Mouse (Mus musculus): ENCODE results near the gene Stx12.
"Not testable (repeated sequence)": the region's sequence is repeated elsewhere in the genome, so short reads cannot be mapped to it uniquely, and the experiment has no call there.

The Stx12 gene

DNA sequence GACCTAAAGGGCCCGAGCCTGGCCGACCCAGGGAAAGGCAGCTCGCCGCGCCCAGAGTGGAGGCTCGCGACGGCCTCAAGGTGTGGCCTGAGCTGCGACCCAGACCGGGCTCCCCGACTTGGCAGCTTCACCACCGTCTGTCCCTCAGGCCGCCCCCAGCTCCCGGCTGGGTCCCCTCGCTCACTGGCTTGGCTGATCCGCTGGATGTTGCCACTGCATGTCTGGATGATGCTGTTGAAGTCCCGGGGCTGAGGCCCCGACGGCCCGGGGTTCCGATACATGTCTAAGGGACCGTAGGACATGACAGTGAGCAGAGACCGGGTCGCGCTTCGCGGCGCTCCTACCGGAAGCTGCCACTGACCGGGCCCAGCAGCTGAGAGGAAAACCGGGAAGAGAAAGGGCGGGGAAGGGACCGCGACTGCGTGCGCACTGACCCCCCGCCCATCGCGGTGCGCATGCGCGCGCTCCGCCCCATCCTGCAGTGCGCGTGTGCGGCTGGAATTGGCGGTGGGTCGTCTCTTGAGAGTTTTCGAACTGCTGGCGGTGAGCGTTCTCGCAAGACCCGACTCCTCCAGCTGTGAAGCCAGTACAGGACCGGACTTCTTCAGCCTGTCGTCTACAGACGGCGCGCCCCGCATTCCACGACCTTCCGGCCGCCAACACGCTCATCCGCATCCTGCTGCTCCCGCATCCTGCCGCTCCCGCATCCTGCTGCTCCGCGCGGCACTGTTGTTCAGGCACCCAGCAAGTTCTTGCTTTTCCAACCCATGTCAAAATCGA lies at the start of gene Stx12:
Gene Stx12, minus strand, starts transcription at position 446 of the 780 bp plus-strand sequence.
- in situ Hi-C loops (cut with MseI, MboI) = no loop called here

DNA sequence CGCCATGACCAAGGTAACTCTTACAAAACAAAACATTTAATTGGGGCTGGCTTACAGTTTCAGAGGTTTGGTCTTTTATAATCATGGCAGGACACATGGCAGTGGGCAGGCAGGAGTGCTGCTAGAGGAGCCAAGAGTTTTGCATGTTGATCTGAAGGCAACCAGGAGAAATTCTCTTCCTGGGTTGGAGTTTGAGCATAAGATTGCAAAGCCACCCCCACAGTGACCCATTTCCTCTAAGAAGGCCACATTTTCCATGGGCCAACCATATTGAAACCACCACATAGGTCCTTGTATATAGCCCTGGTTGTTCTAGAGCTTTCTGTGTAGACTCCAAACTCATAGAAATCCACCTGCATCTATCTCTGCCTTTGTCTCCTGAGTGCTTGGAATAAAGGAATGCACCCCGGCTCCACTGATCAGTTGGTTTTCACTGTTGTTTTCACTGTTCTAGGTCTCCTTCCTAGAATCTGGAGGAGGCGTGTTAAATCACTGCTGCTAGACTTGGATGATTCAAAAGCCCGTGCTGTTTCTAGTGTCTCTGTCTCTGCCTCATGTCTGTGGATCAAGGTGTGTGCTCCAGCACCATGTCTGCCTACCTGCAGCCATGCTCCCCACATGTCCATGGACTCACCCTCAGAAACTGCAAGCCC lies 48.6 kb upstream of the Stx12 start:
- in situ Hi-C loops (cut with MseI, MboI) = no loop called here

DNA sequence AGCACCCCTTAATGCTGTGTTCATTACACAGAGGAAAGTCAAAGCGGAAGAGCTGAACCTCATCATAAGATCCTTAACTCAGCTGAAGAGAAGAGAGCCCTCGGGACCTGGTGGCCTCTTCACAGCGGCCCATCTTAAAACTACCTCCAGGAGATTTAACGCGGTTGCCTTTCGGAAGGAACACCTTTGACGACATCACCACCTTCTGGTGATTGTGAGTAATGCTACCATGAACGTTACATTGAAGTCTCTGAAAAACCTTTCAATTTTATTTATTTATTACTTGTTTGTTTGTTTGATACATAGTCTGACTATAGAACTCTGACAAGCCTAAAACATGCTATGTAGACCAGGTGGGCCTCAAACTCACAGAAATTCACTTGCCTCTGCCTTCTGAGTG lies 46.5 kb upstream of the Stx12 start:
- in situ Hi-C loops (cut with MseI, MboI) = no loop called here

DNA sequence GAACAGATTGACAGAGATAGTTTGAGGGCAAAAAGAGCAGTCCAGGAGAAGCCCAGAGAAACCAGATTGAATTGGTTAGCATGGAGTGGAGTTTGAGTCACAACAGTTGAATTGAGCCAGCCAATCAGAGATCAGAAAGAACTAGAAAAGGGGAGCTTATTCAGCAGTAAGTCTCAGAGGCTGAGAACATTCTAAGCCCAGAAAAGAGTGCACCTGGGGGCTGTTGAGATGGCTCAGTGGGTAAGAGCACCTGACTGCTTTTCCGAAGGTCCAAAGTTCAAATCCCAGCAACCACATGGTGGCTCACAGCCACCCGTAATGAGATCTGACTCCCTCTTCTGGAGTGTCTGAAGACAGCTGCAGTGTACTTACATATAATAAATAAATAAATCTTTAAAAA lies 42.2 kb upstream of the Stx12 start:
- in situ Hi-C loops (cut with MseI, MboI) = not testable (repeated sequence)

DNA sequence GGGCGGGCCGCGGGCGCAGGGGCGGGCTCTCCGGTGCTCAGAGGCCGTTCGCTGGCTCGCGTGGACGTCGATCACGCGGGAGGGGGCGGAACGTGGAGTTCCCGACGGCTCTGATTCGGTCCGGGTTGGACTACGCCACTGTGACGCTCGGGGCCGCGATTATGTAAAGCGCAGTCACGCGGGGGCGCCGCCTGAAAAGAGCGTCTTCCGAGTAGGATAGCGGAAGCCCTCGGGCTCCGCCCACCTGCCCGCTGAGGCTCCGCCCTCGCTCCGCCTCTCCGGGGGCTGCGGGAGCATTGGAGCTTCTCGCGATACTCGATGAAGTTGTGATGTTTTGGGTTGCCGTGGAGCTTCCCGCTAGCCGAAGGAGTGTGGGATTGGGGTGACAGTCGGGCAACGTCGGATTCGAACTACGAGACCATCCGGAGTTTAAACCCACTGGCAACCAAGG lies 38.3 kb upstream of the Stx12 start, which contains the start of gene Fam76a:
Gene Fam76a, minus strand, starts transcription at position 1 of the 451 bp plus-strand sequence.
- in situ Hi-C loops (cut with MseI, MboI) = no loop called here

DNA sequence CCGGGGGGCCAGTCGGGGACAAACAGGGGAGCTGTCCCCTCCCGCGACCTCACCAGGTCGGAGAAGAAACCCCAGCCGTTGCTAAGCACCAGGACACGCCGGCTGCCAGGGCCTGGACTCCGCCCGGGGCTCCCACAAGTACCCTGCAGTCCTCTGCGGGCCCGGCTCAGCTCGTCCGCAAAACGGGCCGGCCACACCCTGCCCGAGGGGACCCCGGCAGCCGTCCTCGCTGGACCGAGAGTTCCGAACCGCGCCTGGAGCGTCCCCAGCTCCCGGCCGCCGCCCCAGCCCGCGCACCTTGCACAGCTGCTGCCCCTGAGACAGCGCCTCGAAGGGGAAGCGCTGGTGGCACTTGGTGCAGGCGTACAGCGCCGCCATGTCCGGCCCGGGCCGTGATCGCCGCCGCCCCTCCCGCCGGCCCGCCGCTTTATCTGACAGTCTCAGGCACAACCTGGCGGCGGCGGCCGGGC lies 37.8 kb upstream of the Stx12 start:
- in situ Hi-C loops (cut with MseI, MboI) = no loop called here

DNA sequence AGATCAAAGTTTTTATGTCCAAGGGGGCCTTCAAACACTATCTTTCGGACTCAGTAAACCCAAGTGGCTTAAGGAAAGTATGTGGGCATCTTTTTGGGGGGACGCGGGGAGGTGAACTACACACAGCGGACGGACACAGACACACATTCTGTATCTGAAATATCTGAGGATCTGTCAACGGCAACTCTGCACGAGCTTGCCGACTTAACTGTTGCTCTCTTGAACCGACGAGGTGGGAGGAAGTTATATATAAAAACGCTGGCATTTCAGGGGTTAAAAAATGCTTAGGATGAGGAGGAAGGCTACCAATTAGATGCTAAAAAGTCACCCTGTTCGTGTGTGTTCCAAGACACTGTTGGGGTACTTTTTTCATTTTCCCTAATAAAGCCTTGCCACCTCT lies 37.2 kb upstream of the Stx12 start:
- in situ Hi-C loops (cut with MseI, MboI) = no loop called here

DNA sequence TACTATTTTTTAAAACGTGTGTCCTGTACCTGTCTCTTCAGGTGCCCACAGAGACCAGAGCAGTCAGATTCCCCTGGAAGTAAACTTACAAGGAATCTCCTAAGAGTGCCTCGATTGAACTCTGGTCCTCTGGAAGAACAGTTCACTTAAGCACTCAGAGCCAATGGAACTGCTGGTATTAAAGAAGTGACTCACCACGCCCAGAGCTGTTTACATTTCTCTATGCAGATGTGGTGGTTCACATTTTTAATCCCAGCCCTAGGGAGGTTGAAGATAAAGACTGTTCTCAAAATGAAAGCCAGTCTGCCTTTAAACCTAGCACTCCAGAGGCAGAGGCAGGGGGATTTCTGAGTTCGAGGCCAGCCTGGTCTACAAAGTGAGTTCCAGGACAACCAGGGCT lies 35.9 kb upstream of the Stx12 start:
- in situ Hi-C loops (cut with MseI, MboI) = no loop called here

DNA sequence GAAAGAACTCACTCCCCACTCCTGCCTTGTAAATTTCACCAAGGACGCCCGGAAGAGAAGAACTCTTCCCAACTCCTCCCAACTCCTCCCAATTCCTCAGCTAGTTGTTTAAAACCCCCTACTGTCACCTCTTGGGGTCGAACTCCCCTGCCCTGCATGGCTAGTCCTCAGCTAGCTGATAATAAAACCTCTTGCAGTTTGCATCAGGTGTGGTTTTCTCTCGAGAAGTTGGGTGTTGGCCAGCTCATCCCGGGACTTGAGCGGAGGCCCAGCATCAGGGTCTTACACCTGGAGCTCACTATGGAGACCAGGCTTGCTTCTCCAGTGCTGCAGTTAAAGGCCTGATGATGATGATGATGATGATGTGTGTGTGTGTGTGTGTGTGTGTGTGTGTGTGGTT lies 34.2 kb upstream of the Stx12 start:
- in situ Hi-C loops (cut with MseI, MboI) = not testable (repeated sequence)

DNA sequence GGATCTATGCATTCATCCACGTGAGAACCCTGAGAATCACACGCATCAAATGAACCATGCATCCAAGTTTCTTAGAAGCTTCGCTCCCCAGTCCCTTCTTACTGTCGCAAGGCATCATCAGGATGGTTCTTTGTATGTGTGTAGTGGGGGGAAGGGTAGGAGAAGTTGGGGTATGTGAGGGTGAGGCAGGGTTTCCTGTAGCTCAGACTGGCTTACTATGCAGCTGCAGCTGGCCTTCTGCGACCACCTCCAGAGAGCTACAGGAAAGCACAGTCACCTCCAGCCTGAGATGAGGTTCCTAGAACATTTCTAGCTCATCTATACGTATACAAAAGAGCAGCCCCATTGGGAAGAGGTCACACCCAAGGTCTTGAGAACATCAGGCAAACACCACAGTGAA lies 27.8 kb upstream of the Stx12 start:
- in situ Hi-C loops (cut with MseI, MboI) = no loop called here

DNA sequence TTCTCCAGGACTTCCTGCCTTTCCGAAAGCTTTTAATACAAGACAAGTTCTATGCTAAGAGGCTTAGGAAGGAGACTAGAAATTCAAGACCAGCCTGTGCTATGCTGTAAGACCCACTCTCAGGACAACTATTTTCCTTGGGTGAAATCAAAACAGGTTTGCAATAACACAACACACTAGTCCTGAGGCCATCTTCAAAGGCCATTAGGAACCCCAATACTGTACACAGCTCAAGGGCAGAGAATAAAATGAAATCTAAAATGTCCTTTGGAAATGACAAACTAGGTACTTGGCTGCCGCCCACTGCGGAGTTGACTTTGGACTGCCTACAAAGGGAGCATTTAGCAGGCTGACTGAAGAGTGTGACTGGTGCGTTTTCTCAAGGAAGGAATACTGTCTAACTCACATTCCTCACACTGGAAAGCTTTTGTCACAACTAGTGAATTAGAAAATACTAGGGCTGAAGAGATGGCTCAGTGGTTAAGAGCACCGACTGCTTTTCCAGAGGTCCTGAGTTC lies 21.6 kb upstream of the Stx12 start:
- in situ Hi-C loops (cut with MseI, MboI) = no loop called here

DNA sequence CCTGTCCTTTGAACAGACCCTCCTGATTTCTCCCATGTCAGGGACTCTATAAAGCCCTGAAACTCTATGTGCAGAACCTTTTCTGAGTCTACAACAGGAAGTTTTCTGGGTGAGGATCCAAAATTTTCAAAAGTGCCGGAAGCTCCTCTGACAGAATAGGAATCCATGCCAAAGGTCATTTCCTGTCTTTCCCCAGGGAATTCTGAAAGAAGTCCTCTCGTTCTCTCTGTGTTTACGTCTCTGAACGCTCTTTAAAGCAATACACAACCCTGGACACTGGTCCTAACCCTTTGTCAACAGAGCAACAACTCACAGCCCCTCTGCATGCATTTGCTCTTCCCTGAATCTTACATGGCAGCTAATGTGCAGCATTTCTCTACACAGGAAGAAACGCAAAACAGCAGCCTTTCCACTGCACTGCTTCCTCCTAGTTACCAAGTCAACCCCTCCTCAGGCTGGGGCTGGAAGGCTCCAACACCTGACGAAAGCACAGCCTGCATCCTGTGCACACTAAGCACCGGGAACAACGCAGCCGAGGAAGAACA lies 20.5 kb upstream of the Stx12 start:
- in situ Hi-C loops (cut with MseI, MboI) = no loop called here

DNA sequence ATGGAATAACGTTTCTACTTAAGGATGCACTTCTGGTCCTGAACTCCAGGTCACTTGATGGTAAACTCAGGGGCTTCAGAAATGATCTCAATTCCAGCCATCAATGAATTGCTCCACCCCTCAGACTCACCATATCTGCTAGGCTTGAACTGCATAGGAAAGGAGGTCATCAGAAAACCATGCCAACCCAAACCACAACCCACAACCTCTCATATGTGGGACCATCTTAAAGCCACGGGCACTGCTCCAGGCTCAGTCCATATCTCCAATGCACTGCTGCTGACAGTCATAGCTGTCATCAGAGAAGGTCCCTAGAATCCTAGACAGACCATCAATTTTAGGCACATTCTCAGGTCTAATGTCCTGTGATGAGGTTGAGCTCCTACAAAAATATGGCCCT lies 19.8 kb upstream of the Stx12 start:
- in situ Hi-C loops (cut with MseI, MboI) = no loop called here

DNA sequence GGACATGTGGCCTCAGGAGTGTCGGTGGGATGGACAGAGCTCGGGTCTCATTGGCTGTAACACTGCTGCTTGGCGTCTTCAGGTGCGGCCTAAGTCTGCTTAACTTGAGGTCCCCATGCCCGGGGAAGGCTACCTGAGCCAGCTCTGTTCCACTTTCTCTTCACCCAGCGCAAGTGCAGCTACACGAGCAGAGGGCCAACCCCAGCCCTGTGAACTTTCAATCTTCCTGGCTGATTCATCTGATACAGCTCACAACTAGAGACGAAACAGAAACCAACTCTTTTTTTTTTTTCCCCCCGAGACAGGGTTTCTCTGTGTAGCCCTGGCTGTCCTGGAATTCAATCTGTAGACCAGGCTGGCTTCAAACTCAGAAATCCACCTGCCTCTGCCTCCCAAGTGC lies 13.9 kb upstream of the Stx12 start:
- in situ Hi-C loops (cut with MseI, MboI) = no loop called here

DNA sequence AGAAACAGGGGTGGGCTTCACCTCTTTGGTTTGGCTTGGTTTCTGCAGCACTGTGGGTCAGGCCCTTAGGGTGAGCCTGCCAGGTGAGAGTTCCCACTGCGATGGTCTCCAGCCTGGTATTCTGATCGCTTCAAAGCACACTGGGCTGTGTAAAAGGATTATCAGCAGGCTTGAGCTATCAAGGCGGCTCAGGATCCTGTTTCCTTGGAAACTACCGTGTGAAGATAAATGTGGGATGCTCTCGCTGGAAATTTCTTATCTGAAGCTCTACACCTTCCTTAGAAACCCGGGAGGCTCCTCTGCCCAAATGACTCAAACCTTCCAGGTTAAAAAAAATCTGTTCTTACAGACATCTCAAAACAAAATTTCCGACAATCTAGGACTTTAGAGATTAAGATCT lies 10.1 kb upstream of the Stx12 start:
- in situ Hi-C loops (cut with MseI, MboI) = no loop called here

DNA sequence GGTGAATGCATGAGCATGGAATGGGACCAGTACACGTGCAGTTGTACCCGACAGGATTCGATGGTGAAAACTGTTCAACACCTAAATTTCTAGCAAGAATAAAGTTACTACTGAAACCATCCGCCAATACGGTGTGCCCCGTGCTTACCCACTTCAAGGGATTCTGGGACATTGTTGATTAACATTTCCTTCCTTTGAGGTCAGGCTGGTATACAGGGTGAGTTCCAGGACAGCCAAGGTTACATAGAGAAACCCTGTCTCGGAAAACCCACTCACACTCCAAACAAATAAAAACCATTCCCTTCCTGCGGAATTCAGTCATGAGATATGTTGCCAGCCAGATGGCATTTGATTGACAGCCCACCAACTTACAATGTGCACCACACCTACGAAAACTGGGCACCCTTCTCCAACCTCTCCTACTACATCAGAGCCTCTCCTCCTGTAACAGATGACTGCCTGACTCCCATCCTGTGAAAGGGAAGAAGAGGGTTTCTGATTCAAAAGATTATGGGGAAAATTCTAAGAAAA lies 600 bp upstream of the Stx12 start:
- in situ Hi-C loops (cut with MseI, MboI) = no loop called here

DNA sequence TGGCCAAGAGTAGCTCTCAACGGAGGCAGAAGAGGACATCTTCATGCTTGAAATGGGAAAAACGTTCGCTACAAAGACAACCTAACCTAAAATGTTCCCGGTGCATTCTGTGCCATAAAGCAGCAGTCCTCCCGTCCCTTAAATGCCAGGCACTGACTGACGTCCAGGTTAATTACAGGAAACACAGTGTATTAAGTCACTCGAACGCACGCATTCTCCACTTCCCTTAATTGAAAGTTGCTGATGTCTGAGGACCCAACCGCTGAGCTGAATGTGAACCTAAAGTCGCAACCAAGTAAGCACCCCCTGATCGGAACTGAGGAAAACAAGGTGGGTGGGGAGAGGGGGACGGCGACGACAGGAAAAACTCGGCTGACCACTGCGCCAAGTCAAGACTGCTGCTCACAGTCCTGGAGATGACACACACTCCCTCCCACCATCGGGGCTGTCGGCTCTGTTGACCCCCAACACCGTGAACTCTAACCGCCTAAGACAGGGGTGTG lies 697 bp downstream of the Stx12 start:
- in situ Hi-C loops (cut with MseI, MboI) = no loop called here

DNA sequence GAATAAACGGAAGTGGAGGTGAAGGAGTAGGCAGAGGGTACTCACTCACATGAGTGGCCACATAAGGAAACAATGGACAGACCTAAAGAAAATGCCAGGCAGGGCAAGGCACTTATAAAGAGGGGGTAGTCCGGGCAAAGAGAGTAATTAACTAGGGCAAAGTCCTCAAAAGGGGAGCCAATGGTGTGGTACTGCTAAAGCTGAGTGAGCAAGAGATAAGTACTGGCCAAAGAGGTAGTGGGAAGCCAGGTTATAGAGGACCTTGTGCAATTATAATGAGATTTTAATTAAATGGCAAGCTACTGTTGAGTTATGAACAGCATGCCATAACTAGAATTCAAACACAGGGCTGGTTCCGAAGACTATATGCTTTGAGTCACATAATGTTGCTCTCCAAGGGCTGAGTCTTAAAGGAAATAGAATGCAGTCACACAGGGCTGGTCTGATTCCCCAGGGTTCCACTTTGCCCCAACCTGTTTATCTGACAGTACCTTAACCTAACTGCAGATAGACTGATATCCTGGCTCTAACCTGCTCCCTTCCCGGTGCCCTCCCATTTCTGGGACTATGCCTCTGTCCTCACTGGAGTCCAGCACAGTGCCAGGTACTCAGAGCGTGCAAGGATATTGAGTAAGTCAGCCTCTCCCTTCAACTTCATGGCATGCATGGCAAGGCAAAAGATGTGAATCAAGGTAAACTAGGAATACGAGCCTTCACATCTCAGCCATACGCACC lies 9.8 kb downstream of the Stx12 start:
- in situ Hi-C loops (cut with MseI, MboI) = no loop called here

DNA sequence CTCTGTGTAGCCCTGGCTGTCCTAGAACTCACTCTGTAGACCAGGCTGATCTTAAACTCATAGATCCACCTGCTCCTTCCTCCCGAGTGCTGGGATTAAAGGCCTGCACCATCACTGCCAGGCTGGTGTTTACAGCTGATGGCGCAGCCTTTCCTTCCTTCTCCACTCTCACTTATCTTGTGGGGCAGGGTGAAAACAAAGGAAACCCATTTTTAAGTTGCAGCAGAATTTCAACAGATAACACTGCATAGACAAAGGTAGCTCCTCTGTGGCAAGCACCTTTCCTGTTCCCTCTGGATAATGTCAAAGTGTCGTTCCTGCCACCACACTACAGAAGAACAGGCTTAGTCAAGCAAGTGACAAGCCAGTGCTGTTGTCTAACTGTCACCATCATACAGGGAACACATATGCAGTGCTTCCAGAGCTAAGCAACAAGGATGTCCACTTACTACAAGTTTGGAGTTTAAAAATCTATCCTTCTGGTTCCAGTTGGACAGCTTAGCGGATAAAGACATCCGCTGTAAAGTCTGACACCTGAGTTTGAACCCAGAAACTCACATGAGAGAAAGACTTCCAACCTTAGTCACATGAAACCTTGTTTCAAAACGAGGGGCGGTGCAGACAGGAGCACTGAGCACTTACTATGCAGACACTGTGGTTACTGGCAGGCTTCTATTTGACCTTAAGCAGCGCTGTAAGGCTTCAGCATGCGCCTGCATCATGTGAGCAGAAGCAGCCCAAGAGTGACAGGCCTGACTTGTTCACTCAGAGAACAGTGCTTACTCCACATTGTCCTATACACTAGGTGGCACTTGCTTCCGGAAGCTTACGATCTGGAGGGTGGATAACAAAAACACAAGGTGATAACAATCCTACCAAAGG lies 10.6 kb downstream of the Stx12 start:
- in situ Hi-C loops (cut with MseI, MboI) = no loop called here

DNA sequence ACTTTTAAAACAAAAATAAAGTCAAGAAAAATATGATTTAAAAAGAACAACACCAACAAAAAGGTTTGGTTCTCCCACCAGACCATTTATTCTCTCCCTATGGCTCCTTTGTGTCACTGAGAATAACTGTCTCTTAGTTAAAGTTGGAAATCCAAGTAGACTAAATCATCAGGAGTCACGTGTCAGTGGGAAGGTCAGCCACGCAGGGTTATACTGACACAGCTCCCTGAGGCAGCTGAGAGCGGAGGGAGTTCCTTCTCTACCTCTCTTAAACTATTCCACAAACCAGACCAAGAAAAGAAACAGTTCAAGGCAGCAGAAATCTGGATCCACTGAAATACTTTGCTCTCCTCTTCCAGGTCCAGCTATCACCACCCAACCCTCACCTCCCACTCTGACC lies 13.2 kb downstream of the Stx12 start:
- in situ Hi-C loops (cut with MseI, MboI) = no loop called here
